Mouse (Mus musculus) ovary, postnatal 14 days (tissue): ENCODE results near the gene Cyp2w1.

ENCODE experiments used
- DNase-seq: peaks from one replicate; pipeline ENCODE4 v3.0.0; 2022; ENCODE audit warnings: low spot score

The Cyp2w1 gene

DNA sequence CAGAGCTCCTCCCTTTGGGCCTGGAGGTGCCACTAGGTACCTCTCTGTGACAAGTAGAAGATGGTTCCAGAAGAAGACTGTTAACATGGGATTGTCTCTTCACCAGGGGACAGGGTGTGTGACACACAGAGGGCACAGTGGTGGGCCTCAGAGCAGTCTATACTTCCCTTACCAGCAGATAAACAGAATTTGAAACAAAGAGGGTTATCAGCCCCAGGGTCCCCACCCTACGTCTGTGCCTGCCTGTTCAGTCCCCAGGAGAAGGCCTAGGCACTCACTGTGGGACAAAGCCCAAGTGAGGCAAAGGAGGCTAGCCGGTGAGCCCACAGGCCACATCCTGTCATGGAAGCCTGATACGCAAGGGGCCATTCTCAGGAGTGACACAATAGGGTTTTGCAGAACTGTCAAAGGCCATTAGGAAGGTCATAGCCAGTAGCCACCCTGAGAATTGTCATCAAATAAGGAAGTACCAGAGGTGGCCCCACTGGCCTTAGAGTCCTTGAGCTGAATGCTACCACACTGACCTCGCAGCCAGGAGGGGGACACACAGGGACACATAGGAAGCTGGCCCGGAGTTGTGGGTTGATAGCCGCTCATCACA lies 52.5 kb downstream of the Cyp2w1 start, which contains the start of gene C130050O18Rik:
C130050O18Rik (plus strand) TSS at position 480 of the 601 bp plus-strand sequence.
- no peak for DNase-seq

DNA sequence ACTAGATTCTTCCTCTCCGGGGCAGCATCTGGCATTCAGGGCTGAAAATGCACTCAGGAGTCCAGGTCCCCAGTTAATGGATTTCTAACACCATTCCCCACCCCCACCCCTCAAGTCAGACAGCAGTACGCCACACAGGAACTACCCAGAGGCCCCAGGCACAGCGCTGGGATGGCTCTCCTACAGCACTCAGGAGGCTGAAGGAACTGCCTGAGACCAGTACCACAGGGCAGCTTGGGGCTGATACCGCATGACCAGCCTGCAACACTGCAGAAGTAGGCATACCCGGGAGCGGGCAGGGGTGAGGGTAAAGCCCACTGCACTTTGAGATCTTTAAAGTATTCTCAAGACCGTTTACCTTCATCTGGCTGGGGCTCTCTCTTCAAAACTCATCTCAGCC lies 53.1 kb downstream of the Cyp2w1 start:
- DNase-seq = no peak

DNA sequence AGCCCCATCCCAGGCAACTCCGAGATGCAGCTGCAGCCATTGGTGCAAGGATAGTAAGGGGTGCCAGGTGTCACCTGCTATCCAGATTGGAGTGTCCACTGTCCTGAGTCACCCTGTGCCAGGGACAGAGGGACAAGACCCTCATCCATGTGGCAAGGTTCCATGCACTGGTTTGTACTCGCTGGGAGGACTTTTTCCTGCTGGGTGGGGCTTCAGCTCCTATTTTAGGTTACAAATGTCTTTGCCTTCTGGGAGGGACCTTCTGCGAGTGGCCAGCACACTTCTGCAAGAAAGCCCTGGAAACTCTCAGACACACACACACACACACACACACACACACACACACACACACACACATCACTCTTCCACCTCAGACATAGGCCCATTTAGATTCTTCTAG lies 53.5 kb downstream of the Cyp2w1 start:
- no peak for DNase-seq
